Mouse (Mus musculus): ENCODE results near the gene Pip5k1b. TPM values are rescaled to one million over a fixed set of nuclear protein-coding genes. Genes with fewer than 3 reads are reported as not detected.

The Pip5k1b gene
- polyA plus RNA-seq, 1 experiment from 2014 or later, result 0.77 TPM

- Histone ChIP-seq H3K4me1 (no peaks in the 10 kb centered on the region), H3K27me3 (no peaks in the 10 kb centered on the region), H3K9ac (no peak overlapping the region), H3K36me3 (peaks cover 31% of the 10 kb centered on the region), H3K27ac (no peak overlapping the region), H3K4me3 (no peak overlapping the region), H3K4me2 (no peak overlapping the region), H3K9me3 (no peaks in the 10 kb centered on the region)
- WGBS, result 92% methylated on average over 7 of the region's 7 CpGs
- no peak for ATAC-seq (ENCODE audit: insufficient number of reproducible peaks, low FRiP score, low TSS enrichment, low read depth)
Measured at GRCm38 (mm10) chr19:24266046-24266830, 289.4 kb downstream of the Pip5k1b start.

GRCm38 (mm10) chr19:24264991-24265390 lies 290.7 kb downstream of the Pip5k1b start:
- Histone ChIP-seq H3K27me3 (no peaks in the 10 kb centered on the region), H3K27ac (no peak overlapping the region), H3K4me3 (no peak overlapping the region), H3K4me2 (no peak overlapping the region), H3K9me3 (no peaks in the 10 kb centered on the region), H3K36me3 (peaks cover 35% of the 10 kb centered on the region), H3K4me1 (no peaks in the 10 kb centered on the region), H3K9ac (no peak overlapping the region)
- ATAC-seq (ENCODE audit: insufficient number of reproducible peaks, low FRiP score, low TSS enrichment, low read depth), result 0 out of 2 replicates have a peak, but pooled peaks have one; percentile 35
- 45% methylated on average over 7 of the region's 7 CpGs for WGBS

- 92% methylated on average over 14 of the region's 14 CpGs for WGBS
- Histone ChIP-seq H3K4me1 (no peaks in the 10 kb centered on the region), H3K9me3 (no peaks in the 10 kb centered on the region), H3K27me3 (no peaks in the 10 kb centered on the region), H3K4me3 (no peak overlapping the region), H3K36me3 (peaks cover 35% of the 10 kb centered on the region), H3K4me2 (no peak overlapping the region), H3K27ac (no peak overlapping the region), H3K9ac (no peak overlapping the region)
- ATAC-seq (ENCODE audit: insufficient number of reproducible peaks, low FRiP score, low TSS enrichment, low read depth), result no peak
Measured at GRCm38 (mm10) chr19:24262736-24263135, 292.9 kb downstream of the Pip5k1b start.

GRCm38 (mm10) chr19:24259390-24260351 lies 296.0 kb downstream of the Pip5k1b start:
- H3K9ac ChIP-seq, result no peak overlapping the region
- WGBS, result 81% methylated on average over 12 of the region's 12 CpGs
- H3K27me3 ChIP-seq, result no peaks in the 10 kb centered on the region
- no peaks in the 10 kb centered on the region for H3K9me3 ChIP-seq
- H3K36me3 ChIP-seq, result peaks cover 23% of the 10 kb centered on the region
- H3K27ac ChIP-seq, result no peak overlapping the region
- no peak overlapping the region for H3K4me3 ChIP-seq
- H3K4me2 ChIP-seq, result no peak overlapping the region
- no peak for ATAC-seq (ENCODE audit: insufficient number of reproducible peaks, low FRiP score, low TSS enrichment, low read depth)
- no peaks in the 10 kb centered on the region for H3K4me1 ChIP-seq

GRCm38 (mm10) chr19:24258368-24258767 lies 297.3 kb downstream of the Pip5k1b start:
- no peak overlapping the region; the same call in 1 of the 2 replicates for H3K27ac ChIP-seq
- ATAC-seq (ENCODE audit: insufficient number of reproducible peaks, low FRiP score, low TSS enrichment, low read depth), result no peak
- H3K4me3 ChIP-seq, result no peak overlapping the region
- no peak overlapping the region for H3K4me2 ChIP-seq
- no peaks in the 10 kb centered on the region for H3K9me3 ChIP-seq
- no peak overlapping the region for H3K9ac ChIP-seq
- H3K36me3 ChIP-seq, result peaks cover 16% of the 10 kb centered on the region
- 77% methylated on average over 5 of the region's 5 CpGs for WGBS
- no peaks in the 10 kb centered on the region for H3K4me1 ChIP-seq
- H3K27me3 ChIP-seq, result no peaks in the 10 kb centered on the region

GRCm38 (mm10) chr19:24257962-24258361 lies 297.7 kb downstream of the Pip5k1b start:
- Histone ChIP-seq H3K36me3 (peaks cover 16% of the 10 kb centered on the region), H3K4me1 (no peaks in the 10 kb centered on the region), H3K9me3 (no peaks in the 10 kb centered on the region), H3K4me2 (no peak overlapping the region), H3K4me3 (no peak overlapping the region), H3K27ac (no peak overlapping the region; the same call in 1 of the 2 replicates), H3K27me3 (no peaks in the 10 kb centered on the region), H3K9ac (no peak overlapping the region)
- ATAC-seq (ENCODE audit: insufficient number of reproducible peaks, low FRiP score, low TSS enrichment, low read depth), result no peak
- WGBS, result 83% methylated on average over 6 of the region's 6 CpGs

- 15% methylated on average over 9 of the region's 9 CpGs for WGBS
- no peak overlapping the region for H3K27ac ChIP-seq
Measured at GRCm38 (mm10) chr19:24253657-24254260, 301.9 kb downstream of the Pip5k1b start.

GRCm38 (mm10) chr19:24251869-24252268 lies 303.8 kb downstream of the Pip5k1b start:
- no peak overlapping the region for H3K27ac ChIP-seq
- WGBS, result 19% methylated on average over 6 of the region's 6 CpGs
- H3K27me3 ChIP-seq, result no peaks in the 10 kb centered on the region
- H3K4me1 ChIP-seq, result peaks cover 6% of the 10 kb centered on the region
- no peak overlapping the region for H3K4me3 ChIP-seq
- H3K36me3 ChIP-seq, result no peaks in the 10 kb centered on the region
- no peak overlapping the region for H3K9ac ChIP-seq
- 0 out of 2 replicates have a peak overlapping the region, but pooled peaks have one; percentile 10 for H3K4me2 ChIP-seq
- no peak for ATAC-seq (ENCODE audit: insufficient number of reproducible peaks, low FRiP score, low TSS enrichment, low read depth)
- H3K9me3 ChIP-seq, result no peaks in the 10 kb centered on the region

More at GRCm38 (mm10) chr19:24253657-24254260, 301.9 kb downstream of the Pip5k1b start:
- no peak for ATAC-seq (ENCODE audit: insufficient number of reproducible peaks, low FRiP score, low TSS enrichment, low read depth)
- H3K9ac ChIP-seq, result no peak overlapping the region
- no peak overlapping the region for H3K4me3 ChIP-seq
- H3K9me3 ChIP-seq, result no peaks in the 10 kb centered on the region
- H3K4me1 ChIP-seq, result peaks cover 6% of the 10 kb centered on the region
- no peaks in the 10 kb centered on the region for H3K27me3 ChIP-seq
- no peaks in the 10 kb centered on the region for H3K36me3 ChIP-seq
- H3K4me2 ChIP-seq, result no peak overlapping the region

Other genes with a start within 250 kb of the Pip5k1b start
- gene Fam122a, start 78.5 kb downstream of the Pip5k1b start, polyA plus RNA-seq (2015; fragmentation: Nextera tagmentation; extraction: Ambion mirVana), result 41.0 and 49.4 TPM in 2 replicates
- 1.5 and 1.6 TPM in 2 replicates for gene Tmem252, start 118.1 kb upstream of the Pip5k1b start, polyA plus RNA-seq (2015; fragmentation: Nextera tagmentation; extraction: Ambion mirVana)